Mouse (Mus musculus) testis, postnatal 10 days (tissue): ENCODE results near the gene Tas1r1.
"Not testable (repeated sequence)": the region's sequence is repeated elsewhere in the genome, so short reads cannot be mapped to it uniquely, and the experiment has no call there.

Experiments
- DNase-seq: peaks from one replicate; pipeline ENCODE4 v3.0.0; 2021; ENCODE audit warnings: low spot score

Tas1r1 gene

GRCm38 (mm10) chr4:152043171-152043570, 4.8 kb upstream of the Tas1r1 start:
- no peak for DNase-seq

DNA sequence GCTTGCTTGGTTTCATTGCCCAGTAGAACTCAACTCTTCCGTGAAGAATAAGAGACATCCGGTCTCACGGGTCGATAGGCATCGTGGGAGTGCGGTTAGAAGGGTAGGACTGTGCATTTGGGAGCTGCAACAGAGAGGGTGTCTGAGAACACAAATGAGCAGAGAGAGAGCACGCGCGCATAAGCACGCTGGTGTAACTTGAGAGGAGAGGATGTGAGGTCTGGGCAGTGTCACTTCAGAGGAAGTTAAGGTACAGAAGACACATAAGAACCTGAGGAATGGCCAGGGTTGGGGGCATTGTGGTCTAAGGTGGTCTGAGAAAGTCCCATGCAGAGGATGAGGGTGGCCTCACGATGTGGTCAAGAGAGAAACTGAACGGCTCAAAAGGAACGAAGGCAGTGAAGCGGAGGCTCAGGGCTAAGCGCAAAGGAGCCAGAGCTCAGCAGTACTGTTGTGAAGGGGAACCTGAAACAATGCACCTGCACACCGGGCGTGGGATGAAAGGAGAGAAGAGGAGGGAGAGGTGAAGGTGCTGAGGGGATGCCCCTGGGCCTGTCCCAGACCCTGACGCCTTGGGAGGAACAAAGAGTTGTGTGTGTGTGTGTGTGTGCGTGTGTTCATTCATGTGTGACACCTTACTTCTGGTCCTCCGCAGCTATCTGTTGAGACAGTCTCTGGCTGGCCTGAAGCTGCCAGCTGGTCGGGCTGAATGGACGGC, 3.7 kb upstream of the Tas1r1 start:
- no peak for DNase-seq

- DNase-seq, result no peak
Observed at GRCm38 (mm10) chr4:152039831-152040310, 1.5 kb upstream of the Tas1r1 start.

GRCm38 (mm10) chr4:152038985-152039830, 840 bp upstream of the Tas1r1 start, which contains the start of gene Nol9:
Gene Nol9, plus strand, starts transcription at chr4:152039321.
- DNase-seq, result peak; percentile 98

GRCm38 (mm10) chr4:152036464-152036863, 1.9 kb downstream of the Tas1r1 start:
- DNase-seq, result not testable (repeated sequence)

GRCm38 (mm10) chr4:152032922-152033321, 5.4 kb downstream of the Tas1r1 start:
- no peak for DNase-seq

- DNase-seq, result no peak
Observed at GRCm38 (mm10) chr4:152029997-152030396, 8.4 kb downstream of the Tas1r1 start.

DNA sequence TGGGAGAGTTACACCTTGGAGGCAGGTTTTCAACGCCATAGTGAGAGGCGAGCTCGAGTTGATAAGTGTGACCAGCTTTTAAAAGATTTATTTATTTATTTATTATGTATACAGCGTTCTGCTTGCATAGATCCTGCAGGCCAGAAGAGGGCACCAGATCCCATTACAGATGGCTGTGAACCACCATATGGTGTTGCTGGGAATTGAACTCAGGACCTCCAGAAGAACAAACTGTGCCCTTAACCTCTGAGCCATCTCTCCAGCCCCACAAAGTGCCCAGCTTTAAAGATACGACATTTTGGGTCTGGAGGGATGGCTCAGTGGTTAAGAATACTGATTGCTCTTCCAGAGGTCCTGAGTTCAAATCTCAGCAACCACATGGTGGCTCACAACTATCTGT, 9.3 kb downstream of the Tas1r1 start:
- DNase-seq, result no peak

- no peak for DNase-seq
Observed at GRCm38 (mm10) chr4:152028456-152028855, 9.9 kb downstream of the Tas1r1 start.

- DNase-seq, result peak; percentile 96
Observed at GRCm38 (mm10) chr4:152027524-152027923, 10.8 kb downstream of the Tas1r1 start, which contains the start of gene Zbtb48. Gene Zbtb48, minus strand, starts transcription at chr4:152027671.

GRCm38 (mm10) chr4:152026751-152027508, 11.4 kb downstream of the Tas1r1 start:
- peak; percentile 72 for DNase-seq

DNA sequence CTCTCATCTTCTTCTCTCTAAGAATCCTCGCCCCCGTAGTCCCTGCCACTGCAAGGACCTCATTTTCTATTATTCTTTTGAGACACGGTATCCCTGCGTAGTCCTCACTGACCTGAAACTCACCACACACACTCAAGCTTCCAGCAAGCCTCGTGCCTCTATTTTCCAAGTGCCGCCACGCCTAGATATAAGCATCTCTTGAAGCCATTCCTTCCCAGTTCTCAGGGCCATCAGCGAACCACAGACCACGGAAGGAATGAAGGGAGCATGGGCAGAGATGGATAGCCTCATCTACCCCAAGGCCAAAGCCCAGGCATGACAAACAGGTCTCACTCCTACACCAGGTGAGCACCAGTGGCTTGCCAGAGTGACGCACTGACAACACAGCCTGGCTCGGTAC, 13.8 kb downstream of the Tas1r1 start:
- no peak for DNase-seq

- no peak for DNase-seq
Observed at GRCm38 (mm10) chr4:152022506-152022905, 15.9 kb downstream of the Tas1r1 start.

GRCm38 (mm10) chr4:152021568-152022097, 16.7 kb downstream of the Tas1r1 start:
- no peak for DNase-seq

- DNase-seq, result no peak
Observed at GRCm38 (mm10) chr4:152020024-152020423, 18.3 kb downstream of the Tas1r1 start.

GRCm38 (mm10) chr4:152019073-152019472, 19.3 kb downstream of the Tas1r1 start:
- DNase-seq, result no peak

DNA sequence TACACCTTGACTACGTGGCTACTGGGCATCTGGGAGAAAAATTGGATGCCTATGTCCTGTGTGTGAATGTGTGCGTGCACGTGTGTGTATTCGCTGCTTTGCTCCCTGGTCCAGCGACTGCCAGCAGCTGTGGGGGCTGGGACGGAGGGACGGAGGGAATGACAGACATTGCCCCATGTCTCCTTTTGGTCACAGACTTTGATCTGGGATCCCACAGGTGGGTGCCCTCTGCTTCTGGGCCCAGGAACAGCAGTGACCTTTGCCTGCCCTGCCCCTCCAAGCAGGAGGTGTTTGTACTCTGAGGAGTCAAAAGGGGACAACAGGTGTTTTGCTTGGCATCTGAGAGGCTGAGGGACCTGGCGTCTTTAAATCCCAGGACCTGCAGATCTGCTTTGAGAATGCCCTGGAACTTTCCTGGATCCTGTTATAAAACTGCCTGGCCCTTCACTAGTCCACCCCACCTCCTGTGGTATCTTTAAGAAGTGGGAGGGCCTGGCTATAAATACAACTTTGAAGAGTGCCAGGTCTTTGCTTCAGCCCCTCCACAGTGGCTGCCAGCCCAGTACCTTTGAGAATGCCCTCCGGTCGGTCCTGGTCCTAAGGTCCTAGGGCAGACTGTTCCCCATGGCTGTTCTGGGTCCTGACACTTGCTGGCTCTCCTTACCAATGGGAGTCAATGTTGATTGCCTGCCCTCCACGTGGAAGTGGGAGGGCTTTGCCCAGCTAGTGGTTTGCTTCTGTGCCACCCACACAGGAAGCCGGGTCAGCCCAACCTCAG, 25.1 kb downstream of the Tas1r1 start:
- DNase-seq, result no peak

DNA sequence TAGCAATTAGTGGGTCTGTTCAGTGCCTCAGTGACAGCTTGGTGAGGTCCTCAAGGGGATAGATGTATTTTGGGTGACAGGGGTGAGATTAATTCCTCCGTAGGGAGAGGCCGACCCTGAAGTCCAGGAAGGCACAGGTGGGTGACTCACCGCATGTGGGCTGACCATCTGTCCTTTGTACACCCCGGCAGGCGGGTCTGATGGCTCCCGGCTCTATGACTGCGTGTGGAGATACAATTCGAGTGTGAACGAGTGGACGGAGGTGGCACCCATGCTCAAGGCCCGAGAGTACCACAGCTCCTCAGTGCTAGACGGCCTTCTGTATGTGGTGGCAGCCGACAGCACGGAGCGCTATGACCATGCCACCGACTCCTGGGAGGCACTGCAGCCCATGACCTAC, 26.3 kb downstream of the Tas1r1 start:
- no peak for DNase-seq

DNA sequence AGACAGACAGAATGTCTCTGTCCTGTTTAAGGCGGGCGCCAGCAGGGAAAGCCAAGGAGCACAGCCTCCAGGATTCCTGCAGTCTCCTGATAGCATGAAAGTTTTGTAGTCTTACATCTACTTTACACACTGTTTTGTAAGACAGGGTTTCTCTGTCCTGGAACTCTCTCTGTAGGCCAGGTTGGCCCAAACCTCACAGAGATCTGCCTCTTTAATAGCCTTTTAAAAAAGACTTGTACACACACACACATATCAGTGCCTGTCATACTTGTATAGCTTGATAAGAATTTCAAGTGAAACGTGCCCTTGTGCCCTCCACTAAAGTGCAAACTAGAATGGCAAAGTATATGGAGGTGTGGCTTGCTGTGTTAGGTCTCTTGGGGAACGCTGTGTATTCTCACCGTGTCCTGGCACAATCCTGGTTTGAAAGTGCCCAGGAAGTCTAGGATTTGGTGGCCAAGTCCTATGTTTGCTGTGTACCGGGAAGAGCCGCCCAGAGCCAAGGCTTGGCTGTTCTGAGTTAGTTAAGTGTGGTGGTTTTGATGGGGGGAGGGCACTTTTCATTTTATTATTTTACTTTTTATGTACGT, 27.1 kb downstream of the Tas1r1 start:
- no peak for DNase-seq

GRCm38 (mm10) chr4:152010707-152011134, 27.6 kb downstream of the Tas1r1 start:
- no peak for DNase-seq
